Mouse (Mus musculus) heart, postnatal 14 days (tissue): ENCODE measurements around the gene Il34. TPM values are rescaled to one million over a fixed set of nuclear protein-coding genes. Genes with fewer than 3 reads are reported as not detected.

ENCODE experiments used
- DNase-seq, 2 experiments: peaks; one replicate each; pipeline ENCODE4 v3.0.0; 2021 to 2022
- intact Hi-C: fragments of 180-260 bp; cut with DNase I; formaldehyde crosslinking; loops from one replicate; pipeline ENCODE4 v1.15.1; 2025
- long read RNA-seq, 2 experiments: library from polyadenylated mRNA; stranded (forward); transcript quantifications; one replicate each; pipeline ENCODE4 v2.0.0; 2021
- total RNA-seq, 2 experiments: library from RNA; stranded (reverse); gene quantifications; 2 replicates each; pipeline ENCODE4 v1.2.3; 2021

Gene Il34
- total RNA-seq: 10 to 100 TPM in 1 of 2 experiments, 1 to 10 TPM in 1; 10.0 to 10.1 TPM
- long read RNA-seq, experiment 1, transcript Il34-201 (7 exons, 1,709 nt): major isoform, 10 of 13 reads
- long read RNA-seq, experiment 1, partial matches to known transcripts: 0 of 13 reads
- long read RNA-seq, experiment 1, other reads (novel, unspliced or antisense): 3 of 13 reads
- long read RNA-seq, experiment 2, partial matches to known transcripts: 0 of 2 reads
- long read RNA-seq, experiment 2, other reads (novel, unspliced or antisense): 2 of 2 reads

DNA sequence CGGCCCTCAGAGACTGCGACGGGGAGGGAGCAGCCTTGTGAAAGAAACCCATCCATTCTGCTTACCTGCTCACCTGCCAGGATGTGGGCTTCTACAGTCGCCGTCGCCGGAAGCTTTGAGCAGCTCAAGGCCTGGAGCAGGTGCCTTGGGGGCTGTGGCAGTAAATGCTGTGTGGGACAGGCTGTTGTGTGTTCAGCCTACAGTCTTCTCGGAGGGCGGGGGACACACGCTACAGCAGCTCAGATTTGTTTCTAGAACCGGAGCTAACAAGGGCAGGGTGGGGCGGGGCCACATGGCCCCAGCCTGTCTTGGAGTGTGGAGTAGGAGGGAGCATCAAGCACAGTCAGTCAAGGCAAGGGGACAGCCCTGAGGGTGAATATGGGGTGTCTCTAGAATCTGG, at the start of gene Il34:
Gene Il34 (minus strand): TSS at position 256 of the 400 bp plus-strand sequence.
- intact Hi-C loops: loop anchor here (5.0 kb wide), 1 partner anchor 53 kb away; no protein-coding TSS in a partner anchor
- DNase-seq: no peak

DNA sequence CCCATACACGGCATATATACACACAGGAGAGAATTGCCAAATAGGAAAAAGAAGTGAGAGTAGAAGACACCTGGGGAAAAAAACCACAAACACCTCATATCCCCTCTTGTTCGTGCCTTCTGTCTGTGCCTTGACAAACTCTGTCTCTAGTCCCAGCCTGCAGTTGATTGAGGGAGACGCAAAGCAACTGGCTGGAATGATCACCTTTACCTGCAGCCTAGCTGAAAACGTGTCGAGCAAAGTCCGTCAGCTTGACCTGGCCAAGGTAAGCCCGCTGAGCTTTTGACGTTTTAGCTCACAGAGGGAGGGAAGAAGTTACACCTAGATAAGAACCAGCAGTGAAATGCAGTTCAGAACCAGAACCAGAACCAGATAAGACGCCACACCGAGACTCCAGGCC, 45.5 kb upstream of the Il34 start:
- intact Hi-C loops: no loop called here
- no peak for DNase-seq

DNA sequence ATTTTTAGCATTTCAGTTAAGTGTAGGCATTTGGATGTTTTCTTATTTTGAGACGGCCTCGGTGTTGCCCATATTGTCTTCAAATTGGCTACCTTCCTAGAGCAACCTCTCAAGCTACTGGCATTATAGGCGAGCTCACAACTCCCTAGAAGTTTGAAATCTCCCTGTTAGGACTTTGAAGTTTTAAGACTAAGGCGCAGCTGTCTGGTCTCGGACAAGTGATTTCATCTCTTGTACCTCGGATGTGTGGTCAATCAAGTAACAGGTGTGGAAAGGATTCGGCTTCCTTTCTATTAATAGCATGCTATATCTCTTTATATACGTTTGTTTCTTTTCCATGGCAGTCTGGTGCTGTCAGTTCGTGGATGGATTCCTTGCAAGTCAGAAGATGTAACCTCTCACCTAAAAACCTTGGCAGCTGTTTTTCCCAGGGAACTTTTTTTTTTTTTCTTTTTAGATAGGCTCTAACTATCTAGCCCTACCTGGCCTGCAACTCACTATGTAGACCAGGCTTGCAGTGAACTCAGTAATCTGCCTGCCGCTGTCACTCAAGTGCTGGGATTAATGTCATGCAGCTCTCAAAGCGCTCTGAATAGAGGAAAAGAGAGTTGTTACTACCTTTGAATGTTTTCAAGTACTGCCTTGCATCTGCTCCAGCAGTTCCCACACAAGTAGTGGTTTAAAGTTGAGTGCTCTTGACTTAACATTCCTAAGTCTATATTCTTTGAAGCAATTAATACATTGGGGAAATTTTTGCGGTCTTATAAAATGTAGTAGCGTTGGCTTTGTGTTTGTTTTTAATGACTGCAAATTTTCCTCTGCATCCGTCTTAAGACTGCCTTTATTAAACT, 42.1 kb upstream of the Il34 start:
- DNase-seq: no peak
- intact Hi-C loops: no loop called here

DNA sequence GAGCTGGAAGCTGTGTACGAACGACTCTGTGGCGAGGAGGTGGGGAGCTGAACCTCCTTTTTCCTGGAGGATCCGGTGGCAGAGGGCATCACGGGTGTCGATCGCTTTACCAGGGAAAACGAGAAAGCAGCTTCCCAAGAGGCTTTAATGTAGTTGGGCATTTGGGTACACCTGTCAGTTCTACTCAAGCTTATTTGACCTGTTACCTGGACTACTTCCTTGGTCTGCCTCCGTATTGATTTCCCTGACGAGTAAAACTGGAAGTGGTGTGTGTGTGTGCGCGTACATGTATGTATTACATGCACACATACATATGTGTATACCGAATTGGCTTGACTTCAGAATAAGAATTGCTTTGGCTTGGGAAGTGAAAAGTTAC, 41.4 kb upstream of the Il34 start:
- intact Hi-C loops: no loop called here
- no peak for DNase-seq

DNA sequence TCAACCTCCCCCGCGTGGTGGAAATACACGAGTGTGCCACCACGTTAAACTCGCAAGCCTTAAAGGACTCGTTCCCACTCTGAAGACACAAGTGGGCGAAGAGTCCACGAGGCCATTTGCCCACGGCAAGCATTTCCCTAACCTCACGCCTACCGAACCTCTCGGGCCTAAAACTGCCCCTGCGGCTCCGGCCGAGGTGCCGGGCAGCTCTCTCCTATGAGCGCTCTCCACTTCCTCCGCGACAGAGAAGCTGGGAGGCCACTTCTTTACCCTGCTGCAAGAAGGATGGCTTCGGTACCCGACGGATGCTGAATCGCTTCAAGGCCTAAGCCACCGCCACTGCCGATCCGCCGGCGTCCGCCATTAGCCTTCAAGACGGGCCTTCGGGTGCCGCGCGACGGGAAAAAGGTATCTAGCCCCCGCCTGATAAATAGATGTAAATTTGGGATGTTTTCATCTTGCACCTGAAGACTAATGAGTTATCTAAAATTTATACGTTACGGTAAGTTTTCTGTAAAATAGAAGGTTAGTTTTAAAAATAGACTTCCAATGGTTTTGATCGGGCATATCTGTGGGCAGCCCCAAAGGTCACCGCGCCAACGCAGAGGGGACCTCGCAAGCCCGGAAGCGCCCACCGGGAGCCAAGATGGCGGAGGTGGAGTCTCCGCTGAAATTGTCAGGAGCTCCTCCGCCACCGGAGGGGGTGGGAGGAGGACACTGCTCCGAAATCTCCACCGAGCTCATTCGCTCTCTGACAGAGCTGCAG, 40.9 kb upstream of the Il34 start, which contains the start of the genes Cog4 and Sf3b3:
Gene Cog4 (plus strand): TSS at position 196 of the 766 bp plus-strand sequence.
Gene Sf3b3 (minus strand): TSS at position 383 of the 766 bp plus-strand sequence.
- intact Hi-C loops: no loop called here
- peak; percentile 85 to 90 for DNase-seq

DNA sequence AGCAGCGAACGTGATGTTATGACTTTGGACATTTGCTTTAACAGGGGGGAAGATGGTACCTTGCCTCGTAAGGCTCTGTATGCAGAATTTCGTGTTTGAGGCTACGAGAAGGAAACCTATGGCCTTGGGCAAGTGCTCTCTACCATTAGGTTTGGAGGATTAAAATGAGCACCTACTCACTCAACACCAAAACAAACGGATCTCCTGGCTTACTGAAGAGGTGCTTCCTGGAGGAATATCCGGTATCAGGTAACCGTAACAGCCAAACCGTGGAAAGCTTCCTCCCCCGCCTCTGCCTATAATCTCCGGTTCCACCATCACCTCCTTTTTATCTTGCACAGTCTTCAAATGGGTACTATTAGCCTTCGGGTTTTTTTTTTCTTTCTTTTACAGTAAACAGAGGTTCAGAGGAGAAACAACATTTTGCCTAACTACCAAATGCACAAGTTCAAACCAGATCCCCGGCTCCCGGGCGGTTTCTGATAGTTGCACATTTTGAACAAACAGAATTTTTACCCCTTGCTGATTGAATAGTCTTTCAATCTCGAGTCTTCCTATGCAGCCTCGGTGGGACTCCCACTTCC, 40.2 kb upstream of the Il34 start:
- intact Hi-C loops: no loop called here
- peak in 1 of 2 experiments; percentile 3 for DNase-seq

DNA sequence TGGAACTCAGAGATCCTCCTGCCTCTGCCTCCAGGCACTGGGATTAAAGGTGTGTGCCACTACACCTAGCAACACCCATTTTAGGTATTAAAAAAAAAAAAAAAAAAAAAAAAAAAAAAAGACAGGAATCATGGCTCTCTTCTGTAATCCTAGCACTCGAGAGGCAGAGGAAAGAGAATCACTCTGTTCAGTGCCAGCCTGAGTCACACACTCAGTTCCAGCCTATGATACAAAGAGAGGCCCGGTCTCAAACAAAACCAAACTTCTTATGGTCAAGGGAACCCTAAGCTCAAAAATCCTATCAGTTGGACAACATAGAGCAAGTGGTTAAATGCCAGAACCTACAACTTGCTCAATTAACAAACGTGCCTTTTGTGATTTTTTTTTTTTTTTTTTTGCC, 39.2 kb upstream of the Il34 start:
- intact Hi-C loops: loop anchor here (5.0 kb wide), 1 partner anchor 93 kb away; no protein-coding TSS in a partner anchor
- DNase-seq: no peak

DNA sequence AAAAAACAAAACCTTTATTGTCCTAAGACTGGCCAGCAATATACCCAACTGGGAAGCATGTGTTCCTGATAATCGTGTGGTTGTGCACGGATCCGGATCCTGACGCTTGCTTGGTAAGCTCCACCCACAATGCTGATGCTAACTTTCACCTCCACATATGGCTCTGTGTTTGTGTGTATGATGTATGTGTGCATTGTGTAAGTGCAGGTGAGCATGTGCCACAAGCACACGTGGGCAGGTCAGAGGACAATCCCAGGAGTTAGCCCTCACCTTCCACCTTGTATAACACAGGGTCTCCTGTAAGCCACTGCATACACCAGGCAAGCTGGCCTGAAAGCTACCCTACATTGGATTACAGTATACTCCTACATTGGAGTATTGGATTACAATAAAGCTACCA, 37.5 kb upstream of the Il34 start:
- no peak for DNase-seq
- intact Hi-C loops: loop anchor here (5.0 kb wide), 1 partner anchor 91 kb away; no protein-coding TSS in a partner anchor

DNA sequence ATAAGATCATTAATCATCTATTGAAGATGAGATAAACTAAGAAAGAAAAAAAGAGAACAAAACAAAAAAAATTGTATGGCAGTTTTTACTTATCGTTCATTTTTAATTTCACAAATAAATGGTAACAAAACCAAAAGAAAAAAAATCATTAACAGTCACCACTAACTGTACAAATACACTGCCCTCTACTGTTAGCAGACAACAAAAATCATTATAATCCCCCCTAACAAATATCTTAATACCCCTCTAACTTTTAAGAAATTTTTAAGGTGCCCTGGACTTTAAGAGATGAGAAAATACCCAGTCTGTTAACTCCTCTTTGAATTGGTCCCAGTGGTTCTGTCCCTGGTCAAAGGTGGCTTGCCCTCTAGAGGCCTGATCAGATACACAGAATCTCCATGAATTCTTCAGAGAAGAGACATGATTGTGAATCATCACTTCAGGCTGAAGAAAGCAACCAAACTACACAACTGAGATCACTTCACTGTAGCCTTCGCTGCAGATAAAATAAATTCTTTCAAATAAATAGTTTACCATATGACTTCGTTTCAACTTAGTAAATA, 36.4 kb upstream of the Il34 start:
- no peak for DNase-seq
- intact Hi-C loops: loop anchor here (5.0 kb wide), 1 partner anchor 90 kb away; no protein-coding TSS in a partner anchor

DNA sequence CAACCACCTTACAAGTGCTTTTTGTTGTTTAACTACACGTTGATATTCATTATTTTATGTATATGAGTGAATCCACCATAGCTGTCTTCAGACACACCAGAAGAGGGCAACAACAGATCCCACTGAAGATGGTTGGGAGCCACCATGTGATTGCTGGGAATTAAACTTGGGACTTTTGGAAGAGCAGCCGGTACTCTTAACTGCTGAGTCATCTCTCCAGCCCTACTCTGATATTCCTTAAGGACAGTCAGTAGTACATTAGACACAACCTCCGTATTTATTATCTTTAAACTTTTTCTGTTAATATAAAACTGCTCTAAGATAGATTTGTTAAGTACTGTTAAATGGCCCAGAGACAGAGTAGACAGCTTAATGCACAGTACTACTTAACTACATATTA, 26.2 kb upstream of the Il34 start:
- intact Hi-C loops: no loop called here

DNA sequence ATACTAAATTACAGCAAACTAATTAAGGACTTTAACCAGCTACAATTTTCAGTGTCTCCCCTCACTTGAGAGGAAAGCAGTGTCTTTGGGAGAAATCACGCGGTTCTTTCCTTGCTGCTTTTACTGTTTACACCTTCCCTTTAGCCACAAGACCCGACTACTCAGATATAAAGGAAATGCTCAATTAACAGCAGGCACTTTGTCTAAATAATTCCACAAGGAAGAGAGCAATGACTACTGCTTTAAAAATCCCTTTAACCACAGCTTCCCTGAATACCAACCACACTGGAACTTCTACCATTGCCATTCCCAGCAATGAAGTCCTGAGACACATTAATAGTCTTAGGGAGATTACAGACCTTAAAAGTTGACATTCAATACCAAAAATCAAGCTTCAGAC, 22.8 kb upstream of the Il34 start:
- DNase-seq: no peak
- intact Hi-C loops: loop anchor here (5.0 kb wide), 1 partner anchor 76 kb away; no protein-coding TSS in a partner anchor

More for the DNA sequence above, 26.2 kb upstream of the Il34 start:
- DNase-seq: no peak

DNA sequence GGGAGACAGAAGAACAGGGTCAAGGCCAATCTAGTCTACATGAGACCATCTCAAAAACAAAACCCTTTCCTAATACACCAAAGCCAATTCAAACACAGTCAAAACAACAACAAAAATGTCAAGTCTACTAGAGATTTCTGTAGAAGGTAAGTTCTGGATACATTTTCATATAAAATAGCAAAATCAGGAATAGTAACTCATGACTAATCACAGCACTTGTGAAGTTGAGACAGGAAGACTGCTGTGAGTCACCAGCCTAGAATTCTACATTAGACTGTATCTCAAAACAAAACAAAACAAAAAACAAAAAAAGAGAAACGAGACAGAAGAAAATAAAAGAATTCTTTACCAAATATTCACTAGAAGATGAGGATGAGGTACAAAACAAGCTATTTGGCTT, 19.1 kb upstream of the Il34 start:
- intact Hi-C loops: loop anchor here (5.0 kb wide), 1 partner anchor 73 kb away; no protein-coding TSS in a partner anchor

DNA sequence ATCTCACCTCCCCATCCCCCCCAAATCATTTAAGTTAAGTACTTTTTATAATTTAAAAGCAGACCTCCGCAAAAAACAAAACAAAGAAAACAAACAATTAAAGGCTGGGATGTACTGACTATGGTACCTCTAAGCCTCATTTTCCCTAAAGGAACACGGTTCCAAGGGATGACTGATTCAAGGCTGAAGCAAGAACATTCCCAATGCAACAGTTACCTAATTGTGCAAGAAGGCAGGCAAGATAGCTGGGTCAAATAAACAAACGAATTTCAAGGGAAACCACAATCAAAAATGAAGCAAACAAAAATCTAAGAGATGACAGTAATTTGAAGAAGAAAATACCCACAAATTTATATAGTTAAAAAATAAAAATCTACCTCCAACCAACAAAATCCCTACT, 16.2 kb upstream of the Il34 start:
- DNase-seq: no peak
- intact Hi-C loops: no loop called here

More for the DNA sequence above, 19.1 kb upstream of the Il34 start:
- DNase-seq: no peak

DNA sequence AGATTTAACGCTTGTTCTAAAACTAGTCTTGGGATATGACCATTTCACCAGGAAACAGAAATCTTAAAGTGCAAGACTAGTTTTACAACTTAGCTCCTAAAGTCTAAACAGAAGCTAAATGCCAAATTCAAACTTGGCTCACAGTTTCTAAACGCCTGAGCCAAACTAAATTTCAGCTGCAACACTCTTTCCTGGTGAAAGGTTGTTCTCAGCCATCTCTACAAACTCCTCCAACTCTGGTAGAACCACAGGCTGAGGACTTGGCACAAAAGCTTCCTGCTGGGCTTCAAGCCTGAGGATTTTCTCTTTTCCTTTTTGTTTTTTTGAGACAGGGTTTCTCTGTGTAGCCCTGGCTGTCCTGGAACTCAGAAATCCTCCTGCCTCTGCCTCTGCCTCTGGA, 14.5 kb upstream of the Il34 start:
- intact Hi-C loops: no loop called here
- no peak for DNase-seq

DNA sequence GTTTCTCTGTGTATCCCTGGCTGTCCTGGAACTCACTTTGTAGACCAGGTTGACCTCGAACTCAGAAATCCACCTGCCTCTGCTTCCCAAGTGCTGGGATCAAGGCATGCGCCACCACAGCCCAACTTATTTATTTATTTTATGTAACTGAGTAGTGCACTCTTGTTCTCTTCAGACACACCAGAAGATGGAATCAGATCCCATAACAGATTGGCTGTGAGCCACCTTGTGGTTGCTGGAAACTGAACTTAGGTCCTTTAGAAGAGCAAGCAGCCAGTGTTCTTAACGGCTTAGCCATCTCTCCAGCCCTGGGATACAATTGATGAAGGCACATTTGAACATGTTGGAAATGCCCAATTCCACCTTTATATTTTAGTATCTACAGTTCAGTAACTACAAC, 12.9 kb upstream of the Il34 start:
- DNase-seq: no peak
- intact Hi-C loops: loop anchor here (10.0 kb wide), 1 partner anchor 174 kb away; no protein-coding TSS in a partner anchor

DNA sequence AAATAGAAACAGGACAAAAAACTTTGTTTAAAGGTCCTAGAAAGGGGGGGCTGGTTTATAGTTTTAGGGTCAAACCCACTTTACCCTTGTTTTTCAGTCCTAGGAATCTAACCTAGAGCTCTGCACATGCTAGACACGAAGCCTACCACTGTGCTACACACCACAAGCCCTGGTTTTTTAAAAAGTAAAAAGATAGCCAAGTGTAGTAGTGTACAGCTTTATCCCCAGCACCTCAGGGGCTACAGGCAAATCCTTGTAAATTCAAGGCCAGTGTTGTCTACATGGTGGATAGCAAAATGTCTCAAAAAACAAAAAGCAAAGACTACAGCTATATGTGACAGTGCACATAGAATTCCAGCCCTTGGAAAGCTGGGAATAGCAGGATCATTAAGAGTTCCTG, 11.3 kb upstream of the Il34 start:
- intact Hi-C loops: loop anchor here (10.0 kb wide), 1 partner anchor 172 kb away; no protein-coding TSS in a partner anchor
- no peak for DNase-seq

DNA sequence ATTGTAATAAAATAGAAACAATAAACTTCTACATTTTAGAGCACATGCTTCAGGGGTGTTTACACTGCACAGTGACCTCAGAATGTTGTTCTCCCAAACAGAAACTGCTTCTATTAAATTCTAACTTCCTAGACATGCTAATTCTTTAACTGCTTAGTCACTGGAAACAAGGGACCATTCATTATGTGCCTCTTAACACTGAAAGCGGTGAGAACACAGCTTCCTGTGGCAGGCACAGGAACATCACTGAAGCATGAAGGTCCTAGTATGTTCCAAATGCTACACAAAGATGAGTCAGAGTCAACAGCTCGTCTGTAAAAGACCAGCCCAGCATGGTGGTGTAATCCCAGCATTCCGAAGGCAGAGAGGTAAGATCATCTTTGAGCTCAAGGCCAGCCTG, 9.6 kb upstream of the Il34 start:
- intact Hi-C loops: loop anchor here (10.0 kb wide), 1 partner anchor 171 kb away; no protein-coding TSS in a partner anchor
- DNase-seq: no peak

DNA sequence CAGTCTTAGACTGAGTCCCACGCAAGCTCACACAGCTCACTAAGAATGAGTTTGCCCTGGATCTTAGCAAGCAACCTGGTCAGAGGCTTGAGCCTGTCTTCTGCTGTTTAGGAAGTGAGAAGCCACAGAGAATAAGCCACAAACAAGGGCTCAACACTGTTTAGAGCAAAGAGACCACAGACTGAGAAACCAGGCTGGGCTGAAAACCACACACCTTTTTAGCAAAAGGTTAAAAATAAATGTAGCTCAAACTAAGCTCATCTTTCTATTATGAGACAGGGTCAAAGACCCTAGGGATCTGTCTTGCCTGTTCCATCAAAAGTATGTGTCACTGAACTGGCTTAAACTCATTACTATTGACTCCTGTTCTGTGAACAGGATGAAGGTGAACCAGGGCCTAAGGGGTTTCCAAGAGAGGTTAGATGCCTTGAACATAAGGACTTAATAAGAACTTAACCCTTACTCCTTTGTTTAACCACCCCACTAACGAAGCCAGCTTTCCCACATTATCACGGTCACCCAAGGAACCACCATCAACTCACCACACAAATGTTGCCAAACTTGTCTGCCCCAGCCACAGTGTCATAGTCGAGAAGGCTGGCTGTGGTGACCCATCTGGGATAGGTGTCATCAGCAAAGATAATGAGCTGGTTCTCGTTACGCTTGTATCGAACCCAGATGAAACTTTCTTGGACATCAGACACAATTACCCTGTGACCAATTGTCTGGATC, 7.5 kb upstream of the Il34 start:
- intact Hi-C loops: loop anchor here (10.0 kb wide), 1 partner anchor 168 kb away; no protein-coding TSS in a partner anchor

More for the DNA sequence above, 7.5 kb upstream of the Il34 start:
- no peak for DNase-seq
